Mouse (Mus musculus) lung, postnatal 25 days (tissue): Measurements from ENCODE around the gene Asrgl1.
"Not testable (repeated sequence)": the region's sequence is repeated elsewhere in the genome, so short reads cannot be mapped to it uniquely, and the experiment has no call there.

Experiments
- DNase-seq: peaks from one replicate; pipeline ENCODE4 v3.0.0; 2022; ENCODE audit warnings: low spot score

Gene Asrgl1

GRCm38 (mm10) chr19:9105101-9105685 lies 30.2 kb downstream of the Asrgl1 start:
- no peak for DNase-seq

DNA sequence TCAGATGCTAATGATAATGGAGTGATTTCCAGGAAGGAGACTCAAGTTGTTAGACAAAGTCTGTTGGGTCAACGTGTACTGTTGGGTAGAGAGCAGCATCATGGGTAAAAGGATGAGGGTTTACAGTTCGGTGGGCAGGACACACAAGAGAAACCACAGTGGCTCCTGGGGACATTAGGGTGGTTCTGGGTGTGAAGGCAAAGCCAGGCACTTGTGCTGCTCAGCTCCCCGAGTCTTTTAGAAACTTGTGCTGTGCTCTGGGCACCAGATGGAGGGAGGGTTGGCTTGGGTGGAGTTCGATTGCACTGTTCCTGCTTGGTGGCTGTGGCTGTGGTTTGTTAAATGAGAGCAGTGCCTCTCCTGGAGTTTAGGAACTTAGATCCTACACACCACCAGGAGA lies 31.4 kb downstream of the Asrgl1 start:
- no peak for DNase-seq

DNA sequence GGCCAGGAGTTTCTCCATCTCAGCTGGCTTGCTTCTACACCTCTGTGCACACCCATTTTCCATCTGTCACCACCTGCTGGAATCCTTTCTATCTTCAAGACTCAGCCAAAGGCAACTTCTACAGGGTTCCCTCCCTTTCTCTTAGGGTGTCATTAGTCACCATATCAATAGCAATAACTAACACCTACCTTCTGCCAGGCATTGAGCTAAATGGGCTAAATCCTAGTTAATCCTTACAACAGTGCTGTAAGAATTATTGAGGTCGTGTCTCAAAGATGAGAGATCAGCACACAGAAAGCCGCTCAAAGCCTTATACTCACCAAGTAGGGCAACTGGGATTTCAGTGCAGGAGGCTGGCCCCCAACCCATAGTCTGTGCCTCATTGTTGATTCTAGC lies 34.4 kb downstream of the Asrgl1 start:
- no peak for DNase-seq

- no peak for DNase-seq
These were observed 35.0 kb downstream of the Asrgl1 start for GRCm38 (mm10) chr19:9100297-9101061.

DNA sequence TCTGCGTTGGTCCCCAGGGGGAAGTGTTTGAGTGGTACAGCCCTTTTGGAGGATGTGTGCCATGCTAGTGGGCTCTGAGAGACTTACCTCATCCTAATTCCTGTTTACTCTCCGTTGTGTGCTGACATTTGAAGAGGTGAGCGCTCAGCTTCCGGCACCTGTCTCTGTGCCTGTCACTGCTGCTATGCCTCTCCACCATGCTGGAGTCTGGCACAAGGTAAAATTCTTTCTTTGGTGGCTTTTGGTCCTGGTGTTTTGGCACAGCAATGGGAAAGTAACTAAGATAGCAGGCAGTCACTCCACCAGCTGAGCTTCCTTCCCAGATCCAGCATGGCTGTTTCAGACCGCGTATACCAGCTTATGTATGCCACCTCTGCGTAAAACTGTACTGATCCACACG lies 35.7 kb downstream of the Asrgl1 start:
- no peak for DNase-seq

DNA sequence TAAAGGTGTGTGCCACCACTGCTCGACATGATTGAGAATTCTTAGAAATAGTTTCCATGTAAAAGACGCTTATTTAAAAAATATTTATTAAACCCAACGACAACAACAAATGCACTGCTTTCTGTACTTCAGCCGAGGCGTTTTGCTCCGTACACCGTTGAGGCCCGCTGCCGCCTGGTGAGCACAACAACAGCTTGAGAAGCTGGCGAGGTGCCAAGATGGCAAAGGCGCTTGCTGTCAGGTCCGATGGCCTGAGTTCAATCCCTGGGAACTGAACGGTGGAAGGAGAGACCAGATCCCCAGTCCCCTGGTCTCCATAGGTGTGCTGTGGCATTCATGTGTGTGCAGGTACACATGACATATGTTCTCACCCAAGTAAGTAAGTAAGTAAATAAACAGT lies 38.0 kb downstream of the Asrgl1 start:
- no peak for DNase-seq

- DNase-seq: no peak
These were observed 40.3 kb downstream of the Asrgl1 start for GRCm38 (mm10) chr19:9095111-9095510.

DNA sequence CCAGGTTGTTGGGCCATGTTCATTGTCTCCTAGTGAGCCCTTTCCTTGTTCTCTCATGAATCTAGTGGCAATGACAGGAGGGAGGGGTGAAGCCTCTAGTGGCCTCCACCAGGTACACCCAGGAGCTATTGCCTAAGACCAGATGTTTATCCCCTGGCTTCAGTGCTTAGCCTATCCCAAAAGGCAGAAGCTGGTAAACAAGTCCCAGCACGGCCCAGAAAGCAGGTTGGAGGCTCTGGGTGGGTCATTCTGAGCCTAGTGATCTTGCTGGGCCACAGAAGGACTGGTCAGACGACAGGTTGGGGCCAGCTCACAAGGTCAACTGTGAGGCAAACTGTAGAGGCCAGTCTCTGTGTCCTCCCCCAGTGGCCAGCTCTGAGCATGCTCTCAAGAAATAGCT lies 44.7 kb downstream of the Asrgl1 start:
- no peak for DNase-seq

- no peak for DNase-seq
These were observed 45.2 kb downstream of the Asrgl1 start for GRCm38 (mm10) chr19:9090191-9090590.

DNA sequence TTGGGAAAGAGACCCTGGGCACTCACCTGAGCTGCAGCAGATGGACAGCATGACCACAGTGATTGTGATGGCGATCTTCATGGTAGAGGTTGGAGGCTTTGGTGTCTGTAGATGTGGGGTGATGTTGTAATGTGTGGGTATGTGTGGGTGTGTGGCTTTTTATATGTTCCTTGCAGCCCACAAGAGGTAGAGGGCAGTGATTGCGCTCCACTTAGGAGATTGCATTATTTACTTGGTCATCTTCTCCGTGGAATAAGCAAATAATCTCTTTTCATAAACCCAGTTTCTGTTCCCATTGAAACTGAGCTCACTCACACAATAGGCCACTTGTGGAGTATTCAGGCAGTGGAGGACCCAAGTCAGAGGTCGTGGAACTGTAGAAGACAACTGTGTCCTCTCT lies 47.6 kb downstream of the Asrgl1 start, which contains the start of gene Scgb1a1:
Gene Scgb1a1 (minus strand): TSS at position 138 of the 400 bp plus-strand sequence.
- no peak for DNase-seq

DNA sequence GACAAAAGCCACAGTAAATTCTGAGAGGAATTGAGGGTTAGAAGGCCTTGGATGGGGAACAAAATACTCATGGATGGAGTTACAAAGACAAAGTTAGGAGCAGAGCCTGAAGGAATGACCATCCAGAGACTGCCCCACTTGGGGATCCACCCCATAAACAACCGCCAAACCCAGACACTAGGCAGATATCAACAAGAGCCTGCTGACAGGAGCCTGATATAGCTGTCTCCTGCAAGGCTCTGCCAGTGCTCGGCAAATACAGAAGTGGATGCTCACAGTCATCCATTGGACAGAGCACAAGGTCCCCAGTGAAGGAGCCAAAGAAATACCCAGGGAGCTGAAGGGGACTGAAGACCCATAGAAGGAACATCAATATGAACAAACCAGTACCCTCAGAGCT lies 51.5 kb downstream of the Asrgl1 start:
- not testable (repeated sequence) for DNase-seq

DNA sequence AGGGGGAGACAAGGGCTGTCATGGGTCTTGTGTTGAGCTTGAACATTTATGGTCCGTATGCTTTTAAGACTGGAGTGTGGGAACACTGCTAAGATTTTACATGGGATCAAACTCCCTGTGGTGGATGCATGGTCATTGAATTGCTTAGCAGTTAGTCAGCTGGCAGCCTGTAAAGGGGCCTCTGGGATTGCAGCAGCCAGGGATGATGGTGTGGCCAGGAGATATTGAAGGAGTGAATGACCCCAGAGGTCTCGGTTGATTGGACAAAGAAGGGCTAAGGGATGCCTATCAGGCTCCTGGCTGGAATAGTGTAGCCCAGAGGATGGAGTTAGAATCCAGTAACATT lies 52.5 kb downstream of the Asrgl1 start:
- DNase-seq: no peak

DNA sequence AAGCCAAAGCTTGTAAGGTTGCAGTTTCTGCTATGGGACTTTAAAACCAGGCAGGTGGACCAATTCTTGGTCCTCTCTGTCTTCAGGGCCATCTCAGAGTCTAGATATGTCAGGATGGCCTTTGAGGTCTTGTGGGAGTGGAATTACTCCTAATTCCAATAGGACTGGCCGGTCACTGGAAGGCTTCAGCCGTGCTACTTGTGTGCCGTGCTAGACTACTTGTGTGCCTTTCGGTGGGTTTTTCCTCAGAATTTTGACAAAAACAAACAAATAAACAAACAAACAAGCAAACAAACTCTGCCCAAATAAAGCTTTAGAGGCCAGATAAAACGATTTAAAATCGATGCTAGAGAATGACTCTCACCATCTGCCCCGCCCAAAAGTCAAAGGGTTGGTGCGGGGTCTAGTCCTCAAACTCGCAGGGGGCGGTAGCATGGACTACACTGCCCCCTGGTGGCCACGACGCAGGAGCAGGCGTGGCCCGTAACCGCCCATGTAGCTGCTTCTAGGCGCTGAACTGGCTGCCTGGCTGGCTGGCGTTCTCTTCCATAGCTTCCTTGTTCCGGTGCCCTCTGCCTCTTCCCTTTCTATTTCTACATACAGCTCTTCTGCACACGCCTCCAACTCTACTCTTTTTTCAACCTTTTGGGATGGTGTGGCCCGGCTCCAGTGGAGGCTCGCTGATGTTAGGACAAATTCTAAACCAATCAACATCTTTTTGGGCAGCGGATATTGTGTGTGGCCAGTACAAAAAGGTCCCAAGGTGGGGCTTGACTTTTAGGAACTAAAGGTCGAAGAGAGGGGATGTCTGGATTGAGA lies 53.0 kb downstream of the Asrgl1 start:
- peak; percentile 89 for DNase-seq

GRCm38 (mm10) chr19:9081311-9082190 lies 53.9 kb downstream of the Asrgl1 start:
- DNase-seq: peak; percentile 73

DNA sequence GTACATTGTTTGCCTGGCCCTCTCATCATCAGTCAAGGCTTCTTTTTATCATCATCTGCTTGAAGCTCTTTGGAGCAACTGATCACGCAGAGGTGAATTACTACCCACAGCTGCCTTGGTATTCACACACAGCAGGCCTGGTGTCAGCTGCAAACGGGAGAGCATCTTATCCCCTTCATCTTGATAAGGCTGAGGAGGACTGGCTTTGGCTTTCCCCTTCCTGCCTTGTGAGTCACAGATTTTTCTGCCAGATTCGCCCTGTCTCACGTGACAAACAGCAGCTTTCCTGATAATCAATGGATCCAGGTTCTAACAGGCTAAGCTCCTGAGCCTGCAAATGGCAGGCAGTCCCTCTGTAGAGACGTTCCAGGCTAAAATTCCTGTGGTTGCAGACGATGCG lies 55.5 kb downstream of the Asrgl1 start:
- DNase-seq: no peak

DNA sequence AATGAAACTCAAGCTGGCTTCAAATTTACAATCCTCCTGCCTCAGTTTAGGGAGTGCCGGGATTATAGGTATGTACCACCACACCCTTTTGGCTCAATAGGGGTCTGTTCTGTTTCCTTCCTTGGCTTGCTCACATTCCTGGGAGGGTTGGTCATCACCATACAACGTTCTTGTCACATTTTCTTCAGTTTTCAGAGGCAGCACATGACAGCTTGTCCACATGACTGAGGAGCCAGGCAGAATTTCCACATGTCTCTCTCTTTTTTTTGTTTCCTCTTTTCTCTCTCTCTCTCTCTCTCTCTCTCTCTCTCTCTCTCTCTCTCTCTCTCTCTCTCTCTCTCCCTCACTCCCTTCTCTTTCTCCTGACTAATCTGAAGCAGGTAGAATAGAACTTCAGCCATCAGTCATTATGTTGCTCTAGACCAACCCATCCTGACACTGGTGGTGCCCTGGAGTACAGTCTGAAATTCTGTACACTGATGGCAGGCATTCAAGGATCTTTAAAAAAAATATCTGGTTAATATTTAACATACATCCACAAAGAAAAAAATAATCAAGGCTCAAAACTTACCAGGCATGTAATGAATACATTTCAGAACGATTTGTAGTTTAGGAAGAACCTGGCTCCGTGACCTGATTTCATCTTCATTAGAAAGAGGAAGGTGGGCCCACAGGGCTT lies 58.3 kb downstream of the Asrgl1 start:
- DNase-seq: no peak

- DNase-seq: no peak
These were observed 59.4 kb downstream of the Asrgl1 start for GRCm38 (mm10) chr19:9076035-9076434.

GRCm38 (mm10) chr19:9075558-9075957 lies 59.9 kb downstream of the Asrgl1 start:
- no peak for DNase-seq

DNA sequence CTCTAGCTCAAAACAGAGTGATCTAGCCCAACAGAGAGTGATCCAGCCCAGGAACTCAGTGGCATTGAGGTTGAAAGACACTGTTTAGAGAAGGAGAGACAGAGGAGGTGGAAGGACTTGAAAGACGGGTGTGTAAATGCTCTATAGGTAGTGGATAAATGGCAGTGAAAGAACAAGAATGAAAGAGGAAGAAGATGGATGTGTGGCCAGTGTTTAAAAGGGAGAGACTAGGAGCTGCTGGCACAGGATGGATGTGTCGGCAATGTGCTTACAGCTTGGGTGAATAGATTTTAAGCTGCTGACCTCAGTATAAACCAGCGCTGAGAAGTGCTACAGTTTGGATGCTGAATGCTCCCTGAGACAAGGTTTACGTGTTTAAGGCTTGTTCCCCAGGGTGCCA lies 61.0 kb downstream of the Asrgl1 start:
- no peak for DNase-seq

GRCm38 (mm10) chr19:9073776-9074411 lies 61.5 kb downstream of the Asrgl1 start:
- DNase-seq: peak; percentile 51

GRCm38 (mm10) chr19:9072157-9072530 lies 63.3 kb downstream of the Asrgl1 start:
- DNase-seq: no peak
